Mouse (Mus musculus) heart, postnatal 10 days (tissue): ENCODE measurements around the gene Ubl7. TPM values are rescaled to one million over a fixed set of nuclear protein-coding genes. Genes with fewer than 3 reads are reported as not detected.
A peak's percentile ranks its signal among the peaks of the same experiment; 100 is the strongest.

Experiments used
- DNase-seq, 2 experiments: peaks; one replicate each; pipeline ENCODE4 v3.0.0; 2021
- intact Hi-C: fragments of 180-260 bp; cut with DNase I; formaldehyde crosslinking; loops from one replicate; pipeline ENCODE4 v1.15.1; 2025
- total RNA-seq, 2 experiments: library from RNA; stranded (reverse); gene quantifications; 2 replicates each; pipeline ENCODE4 v1.2.3; 2021

Gene Ubl7
- total RNA-seq, 2 experiments from 2014 or later = 69.4 to 81.8 TPM

DNA sequence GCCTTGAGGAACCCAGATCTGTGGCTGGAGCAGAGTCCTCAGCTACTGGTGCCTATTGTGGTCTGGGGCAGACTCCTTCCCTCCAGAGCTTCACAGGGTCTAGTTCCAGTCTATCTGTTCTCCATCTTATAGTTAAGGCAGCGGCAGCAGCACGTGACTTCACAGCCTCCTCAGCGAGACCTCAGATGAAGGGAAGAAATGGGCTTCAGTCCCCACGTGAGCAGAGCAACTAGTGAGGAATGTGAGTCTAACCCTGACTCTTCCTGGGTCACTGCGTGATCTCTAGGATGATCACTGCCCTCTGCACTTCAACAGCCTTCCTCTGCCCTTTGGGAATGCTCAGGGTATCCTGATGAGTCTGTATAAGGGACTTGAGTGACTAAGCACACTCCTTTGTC is 53.2 kb downstream of the Ubl7 start:
- intact Hi-C loops = loop anchor here (2.0 kb wide), 1 partner anchor 19 kb away; no protein-coding TSS in a partner anchor

DNA sequence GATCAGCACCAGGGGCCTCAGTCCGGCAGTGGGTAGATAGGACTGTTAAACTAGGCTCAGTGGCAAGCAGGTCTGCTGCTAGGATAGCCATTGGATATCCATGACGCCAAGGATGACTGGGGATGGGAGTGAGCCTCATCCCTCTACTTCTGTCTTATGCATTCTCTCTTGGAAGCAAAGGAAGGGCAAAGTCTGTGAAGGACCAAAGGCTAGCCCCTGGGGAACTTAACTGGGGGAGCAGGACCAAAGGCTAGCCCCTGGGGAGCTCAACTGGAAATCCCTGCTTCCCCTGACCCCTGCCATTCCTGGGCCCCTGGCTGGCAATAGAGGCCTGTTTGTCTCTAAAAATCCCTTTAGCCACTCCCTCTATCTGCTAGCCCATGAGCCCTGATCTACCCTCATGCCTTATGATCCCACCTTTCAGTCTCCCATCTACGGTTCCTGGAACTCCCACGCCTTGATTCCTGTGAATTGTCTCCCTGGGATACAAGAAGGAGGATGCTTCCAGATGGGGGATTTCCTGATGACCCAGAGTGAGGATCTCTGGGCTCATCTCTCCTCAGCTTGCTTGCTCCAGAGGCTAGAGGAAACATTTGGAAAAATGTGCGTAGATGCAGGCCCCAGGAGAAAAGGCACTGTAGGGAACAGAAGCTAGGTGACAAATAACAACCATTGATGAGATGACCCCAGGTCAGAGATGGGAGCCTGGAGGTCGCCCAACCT is 53.9 kb downstream of the Ubl7 start:
- intact Hi-C loops = loop anchor here (2.0 kb wide), 1 partner anchor 20 kb away; no protein-coding TSS in a partner anchor
- no peak for DNase-seq

More for the DNA sequence above, 53.2 kb downstream of the Ubl7 start:
- DNase-seq = no peak

DNA sequence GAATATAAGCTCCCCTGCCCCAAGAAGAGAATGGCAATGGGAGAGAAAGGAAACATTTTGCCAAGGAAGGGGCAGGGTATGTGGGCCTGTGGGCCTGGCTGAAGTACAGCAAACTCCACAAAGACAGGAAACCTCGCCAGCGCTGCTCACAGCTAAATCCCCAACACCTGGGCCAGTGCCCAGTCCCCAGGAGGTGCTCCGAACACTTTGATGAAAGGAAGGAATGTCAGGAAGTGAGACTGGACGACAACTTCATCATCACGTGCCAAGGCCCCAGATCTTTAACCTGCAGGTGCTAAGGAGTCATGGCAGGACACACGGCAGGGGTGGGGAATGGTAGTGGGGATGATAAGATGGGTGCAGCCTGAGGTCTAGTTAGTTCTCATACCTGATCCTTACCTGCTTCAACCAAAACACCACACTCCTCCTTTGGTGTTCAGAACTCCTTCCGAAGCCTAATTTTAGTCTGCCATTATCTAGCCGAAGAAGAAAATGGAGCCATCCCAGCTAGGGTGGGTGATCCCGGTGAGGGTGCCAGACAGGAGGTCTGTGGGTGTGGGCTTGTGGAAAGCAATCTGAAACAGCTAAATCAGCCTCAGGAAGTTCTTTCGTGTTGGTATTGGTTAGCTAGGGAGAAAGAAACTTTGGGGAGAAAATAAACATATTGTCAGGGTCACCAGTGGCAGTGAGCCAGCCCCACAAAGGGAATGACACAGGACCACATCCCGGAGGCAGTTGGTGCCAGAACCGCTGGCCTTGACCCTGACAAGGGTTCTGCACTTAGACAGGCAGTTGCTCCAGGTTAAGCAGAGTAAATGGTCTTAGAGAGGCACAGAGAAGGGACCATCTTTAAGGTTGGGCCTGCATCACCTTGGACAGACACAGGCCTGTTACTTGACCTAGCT is 54.8 kb downstream of the Ubl7 start:
- DNase-seq = no peak
- intact Hi-C loops = loop anchor here (2.0 kb wide), 1 partner anchor 21 kb away; no protein-coding TSS in a partner anchor

DNA sequence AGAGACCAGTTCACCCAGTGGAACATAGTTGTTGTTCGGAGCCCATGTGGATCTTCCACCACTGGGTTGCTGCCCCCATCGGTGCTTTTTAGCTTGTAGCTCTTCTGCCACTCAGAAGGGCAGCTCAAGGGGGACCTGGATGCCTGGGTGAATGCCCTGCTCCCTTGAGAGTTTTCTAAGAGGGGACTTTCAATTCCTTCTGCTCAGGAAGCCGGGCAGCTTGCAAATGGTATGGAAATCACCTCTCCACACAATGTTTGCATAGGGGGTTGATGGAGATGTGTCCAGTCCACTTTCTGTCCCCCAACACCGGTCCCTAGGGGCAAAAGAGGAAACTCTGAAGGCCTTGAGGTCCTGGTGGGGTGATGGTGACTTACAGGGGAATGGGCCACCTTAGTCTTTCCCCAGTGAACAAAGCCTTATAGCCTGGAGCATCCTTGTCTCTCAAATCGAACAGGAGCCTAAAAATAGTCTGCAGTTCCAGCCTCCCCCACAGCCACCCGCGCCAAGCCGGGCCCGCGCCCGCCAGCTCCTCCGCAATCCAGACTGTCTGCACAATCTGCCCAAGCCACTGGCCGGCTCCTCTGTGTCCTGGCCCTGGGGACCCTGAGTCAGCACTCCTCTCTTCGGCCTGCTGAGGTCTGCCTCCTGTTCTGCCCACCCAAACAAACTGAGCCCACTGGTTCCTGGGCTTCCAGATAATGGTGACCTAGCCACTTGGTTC is 56.6 kb downstream of the Ubl7 start:
- intact Hi-C loops = no loop called here
- DNase-seq = peak; percentile 84 to 85

DNA sequence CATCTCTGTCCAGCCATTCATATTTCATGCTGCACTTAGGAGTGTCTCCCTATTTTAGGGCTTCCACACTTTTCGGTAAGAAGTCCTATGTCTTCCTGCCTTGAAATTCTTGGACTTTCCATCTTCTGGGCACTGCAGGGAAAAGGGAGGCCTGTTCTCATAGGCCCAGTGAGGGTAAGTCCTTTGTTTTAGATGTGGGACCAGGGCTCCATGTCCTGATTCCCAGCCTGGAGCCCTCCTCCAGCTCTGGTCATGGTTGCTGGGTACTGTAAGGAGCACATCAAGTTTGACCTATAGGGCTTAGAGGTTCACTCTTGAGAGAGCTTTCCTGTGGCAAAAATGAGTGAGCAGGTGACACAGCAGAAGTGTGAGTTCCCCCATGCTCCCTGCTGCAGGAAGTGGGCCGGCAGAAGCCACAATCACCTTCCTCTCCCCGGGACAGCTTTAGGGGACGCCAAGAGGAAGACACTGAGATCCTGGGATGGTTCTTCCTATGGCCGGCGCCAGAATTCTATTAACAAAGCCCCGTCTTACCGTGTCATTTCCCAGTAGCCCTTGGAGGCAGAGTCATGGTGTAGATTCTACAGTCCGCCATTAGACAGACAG is 57.5 kb downstream of the Ubl7 start:
- DNase-seq = no peak

DNA sequence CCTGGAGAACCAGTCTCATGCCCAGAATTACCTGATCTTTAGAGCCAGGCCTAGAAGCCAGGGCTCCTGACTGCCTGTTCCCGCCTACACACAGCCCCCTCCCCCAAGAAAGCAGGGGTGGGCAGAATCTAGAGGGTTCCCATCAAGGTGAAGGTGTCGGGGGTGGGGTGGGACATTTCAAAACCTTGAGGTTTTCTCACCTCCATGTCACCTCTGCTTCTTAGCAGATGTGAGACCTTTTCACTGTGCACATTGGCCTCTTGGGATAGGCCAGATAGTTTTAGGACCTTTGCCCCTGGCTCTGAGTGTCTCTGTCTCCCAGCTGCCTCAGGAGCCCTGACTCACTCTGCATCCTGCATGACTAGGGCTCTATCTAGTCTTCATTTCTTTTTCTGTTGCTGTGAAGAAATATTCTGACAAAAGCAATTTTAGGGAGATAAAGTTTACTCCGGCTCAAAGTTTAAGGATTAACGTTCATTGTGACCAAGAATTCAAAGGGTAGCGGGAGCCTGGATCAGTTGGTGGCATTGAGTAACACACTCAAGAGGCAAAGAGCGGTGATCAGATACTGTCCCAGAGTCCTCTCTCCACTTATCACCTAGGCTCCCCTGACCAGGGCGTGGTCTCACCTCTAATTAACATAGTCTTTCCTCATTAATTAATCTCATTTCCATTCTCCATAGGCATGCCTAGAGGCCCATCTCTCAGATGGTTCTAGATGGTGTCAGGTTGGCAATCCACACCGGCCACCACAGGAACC is 58.2 kb downstream of the Ubl7 start:
- DNase-seq = no peak
- intact Hi-C loops = no loop called here

More for the DNA sequence above, 57.5 kb downstream of the Ubl7 start:
- intact Hi-C loops = no loop called here

DNA sequence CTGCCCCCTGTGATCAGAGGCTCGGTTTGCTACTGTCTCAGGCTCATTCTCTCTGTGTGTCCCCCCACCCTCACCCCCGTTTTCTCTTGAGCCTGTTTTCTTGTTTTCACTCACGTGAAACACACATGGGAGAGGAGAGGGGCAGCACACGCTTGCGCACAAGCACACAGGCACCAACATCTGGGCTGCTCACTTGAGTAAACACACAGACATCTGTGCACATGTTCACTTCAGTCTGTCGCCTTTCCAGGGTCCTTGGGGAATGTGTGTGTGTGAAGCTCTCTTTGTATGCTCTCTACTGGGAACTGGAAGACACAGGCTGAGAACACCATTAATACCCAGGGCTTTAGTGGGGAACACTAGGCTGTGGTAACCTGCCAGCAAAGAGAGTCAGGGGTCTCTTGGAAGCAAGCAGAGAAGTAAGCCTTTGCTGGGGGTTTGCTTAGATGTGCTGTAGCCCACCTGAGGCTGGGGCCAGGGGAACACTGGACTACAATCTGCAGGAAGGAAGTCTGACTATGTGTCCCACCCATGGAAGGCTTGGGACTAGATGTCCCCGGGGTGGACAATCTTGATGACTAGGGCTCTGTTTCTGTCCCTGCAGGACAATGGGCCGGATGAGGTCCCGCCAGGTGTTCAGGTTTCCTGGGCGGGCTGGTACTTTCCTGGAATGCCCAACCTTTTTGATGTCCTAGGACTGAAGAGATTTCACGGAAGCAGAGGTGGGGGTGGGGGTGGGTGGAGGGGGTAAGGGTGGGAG is 59.1 kb downstream of the Ubl7 start:
- intact Hi-C loops = loop anchor here (2.0 to 5.0 kb wide), 2 partner anchors 19 to 33 kb away; no protein-coding TSS in a partner anchor
- DNase-seq = no peak

DNA sequence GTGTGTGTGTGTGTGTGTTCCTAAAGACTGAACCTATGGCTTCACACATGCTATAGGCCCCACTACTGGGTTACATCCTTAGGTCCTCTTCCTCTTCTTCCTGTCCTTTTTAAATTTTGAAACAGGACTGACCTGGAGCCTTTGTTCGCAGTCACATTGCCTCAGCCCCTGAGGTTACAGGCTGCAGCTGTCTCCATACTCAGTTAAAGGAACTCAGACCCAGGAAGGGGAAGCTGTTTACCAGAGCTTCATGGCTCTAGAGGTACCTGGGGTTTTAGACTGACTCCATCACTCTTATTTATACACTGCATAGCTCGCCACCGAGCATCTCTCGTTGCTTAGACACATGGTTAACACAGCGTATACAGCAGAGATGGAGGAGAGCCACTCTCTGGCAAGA is 60.6 kb downstream of the Ubl7 start:
- no peak for DNase-seq
- intact Hi-C loops = loop anchor here (2.0 to 5.0 kb wide), 2 partner anchors 17 to 34 kb away; no protein-coding TSS in a partner anchor

DNA sequence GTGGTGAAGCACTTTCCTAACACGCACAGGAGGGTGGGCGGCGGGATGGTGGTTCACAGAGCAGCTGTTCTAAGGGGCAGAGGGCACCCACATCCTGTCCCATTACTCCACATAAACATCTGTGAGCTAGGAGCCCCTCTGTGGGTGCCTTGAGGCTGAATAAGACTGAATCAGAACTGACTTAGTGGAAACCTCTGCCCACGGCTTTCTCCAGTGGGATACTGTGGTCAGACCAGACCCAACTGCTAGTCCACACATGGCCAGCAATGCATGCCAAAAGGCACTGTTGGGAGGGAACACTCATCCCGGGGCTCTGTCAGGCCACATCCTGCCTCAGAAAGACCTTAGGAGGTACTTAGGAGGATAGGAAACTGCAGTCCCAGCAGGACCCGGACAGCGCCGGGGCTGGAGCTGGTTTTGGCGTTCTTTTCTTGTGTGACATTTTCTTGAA is 61.4 kb downstream of the Ubl7 start:
- intact Hi-C loops = loop anchor here (5.0 kb wide), 1 partner anchor 35 kb away; no protein-coding TSS in a partner anchor

DNA sequence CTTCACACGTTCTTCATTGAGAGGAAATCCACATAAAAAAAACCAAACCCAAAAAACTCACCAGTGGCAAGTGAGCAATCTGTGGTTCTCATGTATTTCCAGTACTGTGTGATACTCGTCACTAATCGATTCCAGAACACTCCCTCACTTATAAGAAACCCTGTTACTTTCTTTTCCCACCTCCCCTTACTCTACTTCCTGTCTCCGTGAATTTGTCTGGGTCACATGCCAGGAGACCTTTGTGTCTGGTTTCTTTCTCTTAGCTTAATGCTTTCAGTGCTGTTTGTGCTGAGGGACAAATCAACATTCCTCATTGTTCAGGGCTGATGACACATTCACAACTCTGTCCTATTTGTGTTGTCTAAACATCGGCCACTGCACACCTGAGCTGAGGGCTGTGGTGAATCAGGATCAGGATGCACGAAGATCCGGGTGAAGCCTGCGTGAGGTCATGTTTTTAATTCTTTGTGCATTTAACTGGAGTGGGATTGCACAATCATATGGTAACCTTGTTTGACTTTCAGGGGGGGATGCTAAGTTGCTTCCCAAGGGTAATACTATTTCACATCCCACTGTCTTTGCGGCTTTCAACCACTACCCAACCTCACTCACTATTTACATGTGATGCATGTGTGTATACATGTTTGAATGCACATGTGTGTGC is 62.1 kb downstream of the Ubl7 start:
- DNase-seq = no peak
- intact Hi-C loops = loop anchor here (5.0 kb wide), 1 partner anchor 36 kb away; no protein-coding TSS in a partner anchor

More for the DNA sequence above, 61.4 kb downstream of the Ubl7 start:
- peak in 1 of 2 experiments; percentile 51 for DNase-seq

DNA sequence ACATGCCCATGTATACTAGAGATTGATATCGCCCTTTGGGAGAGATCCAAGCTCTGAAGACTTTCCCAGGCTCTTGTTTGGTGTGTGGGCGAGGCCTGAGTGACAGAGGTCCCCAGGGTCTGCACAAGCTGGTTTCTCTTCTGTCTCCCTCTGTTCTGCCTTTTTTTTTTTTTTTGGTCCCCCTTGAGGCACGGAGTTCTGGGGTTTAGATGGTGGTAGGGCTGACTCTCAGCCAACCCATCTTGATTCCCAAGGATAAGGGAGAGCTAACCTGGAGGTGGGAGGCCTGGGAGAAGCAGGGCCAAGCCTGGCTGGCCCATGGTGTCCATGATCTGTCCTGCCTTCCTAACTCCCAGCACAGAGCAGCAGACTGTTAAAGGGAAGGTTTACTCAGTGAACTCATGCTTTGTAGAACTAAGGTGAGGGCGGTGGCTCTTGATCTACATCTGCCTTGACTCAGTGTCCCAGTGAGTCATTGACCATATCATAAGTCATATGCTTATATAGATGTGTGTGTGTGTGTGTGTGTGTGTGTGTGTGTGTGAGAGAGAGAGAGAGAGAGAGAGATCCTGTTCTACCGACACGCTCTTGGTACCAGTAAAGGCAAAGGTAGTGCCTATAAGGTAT is 62.8 kb downstream of the Ubl7 start:
- DNase-seq = no peak
- intact Hi-C loops = loop anchor here (5.0 kb wide), 1 partner anchor 36 kb away; no protein-coding TSS in a partner anchor

DNA sequence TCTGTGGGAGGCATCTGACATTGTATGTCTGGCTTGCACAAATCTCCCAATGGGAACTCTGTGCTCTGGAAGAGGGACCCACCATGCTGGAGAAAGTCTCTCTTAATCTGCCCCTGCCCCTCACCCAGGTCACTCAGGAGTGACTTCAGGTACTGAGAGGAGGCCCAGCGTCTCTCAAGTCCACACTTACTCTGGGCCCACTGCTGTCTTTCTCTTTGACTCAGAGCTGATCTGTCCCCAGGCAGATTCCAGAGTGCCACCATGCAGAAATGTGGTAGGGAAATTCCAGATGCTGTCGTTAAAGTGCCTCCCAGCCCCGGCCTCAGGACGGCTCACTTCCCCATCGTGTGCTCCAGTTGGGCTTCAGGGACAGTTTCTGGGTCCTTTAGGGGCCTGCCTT is 63.4 kb downstream of the Ubl7 start:
- no peak for DNase-seq
- intact Hi-C loops = loop anchor here (5.0 kb wide), 1 partner anchor 37 kb away; no protein-coding TSS in a partner anchor

DNA sequence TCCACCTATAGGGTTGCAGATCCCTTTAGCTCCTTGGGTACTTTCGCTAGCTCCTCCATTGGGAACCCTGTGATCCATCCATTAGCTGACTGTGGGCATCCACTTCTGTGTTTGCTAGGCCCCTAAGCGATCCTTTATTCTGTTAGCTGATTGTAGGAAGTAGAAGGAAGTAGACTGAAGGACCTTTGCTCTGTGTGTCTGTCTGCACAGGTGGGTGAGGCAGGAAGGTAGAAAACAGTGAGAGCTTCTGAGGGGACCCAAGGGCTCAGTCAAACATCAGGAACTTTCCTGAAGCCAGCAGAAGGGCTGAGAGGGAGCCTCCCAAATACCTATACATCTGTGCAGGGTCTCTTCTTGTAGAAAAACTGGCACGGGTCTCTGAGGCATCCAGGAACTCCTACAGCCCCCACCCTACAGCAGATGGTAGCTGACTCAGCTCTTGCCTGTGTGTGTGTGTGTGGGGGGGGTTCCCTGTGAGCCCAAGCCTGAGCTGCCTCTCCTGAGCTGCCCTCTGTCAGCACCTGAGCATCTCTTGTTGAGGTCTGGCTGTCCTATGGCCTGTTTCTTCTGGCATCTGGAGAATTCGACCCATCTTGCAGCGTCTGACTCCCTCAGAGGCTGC is 64.5 kb downstream of the Ubl7 start:
- intact Hi-C loops = no loop called here
- no peak for DNase-seq

DNA sequence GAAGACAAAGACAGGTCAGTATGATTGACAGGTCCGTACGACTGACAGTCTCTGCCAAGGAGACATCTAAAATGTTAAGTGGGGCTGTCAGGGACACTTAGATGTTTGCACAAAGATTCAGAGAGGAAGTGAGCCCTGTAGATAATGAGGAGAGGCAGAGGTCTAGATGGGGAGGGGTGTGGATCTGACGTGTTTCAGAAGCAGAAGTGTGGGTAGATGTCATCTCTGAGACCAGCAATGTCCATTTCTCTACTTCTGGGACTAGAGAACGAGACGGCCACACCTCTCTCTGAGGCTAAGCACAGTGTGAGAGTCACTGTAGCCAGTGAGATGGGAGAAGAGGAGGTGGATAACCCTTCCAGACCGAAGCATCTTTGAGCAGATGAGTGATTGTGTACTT is 67.2 kb downstream of the Ubl7 start:
- intact Hi-C loops = no loop called here

DNA sequence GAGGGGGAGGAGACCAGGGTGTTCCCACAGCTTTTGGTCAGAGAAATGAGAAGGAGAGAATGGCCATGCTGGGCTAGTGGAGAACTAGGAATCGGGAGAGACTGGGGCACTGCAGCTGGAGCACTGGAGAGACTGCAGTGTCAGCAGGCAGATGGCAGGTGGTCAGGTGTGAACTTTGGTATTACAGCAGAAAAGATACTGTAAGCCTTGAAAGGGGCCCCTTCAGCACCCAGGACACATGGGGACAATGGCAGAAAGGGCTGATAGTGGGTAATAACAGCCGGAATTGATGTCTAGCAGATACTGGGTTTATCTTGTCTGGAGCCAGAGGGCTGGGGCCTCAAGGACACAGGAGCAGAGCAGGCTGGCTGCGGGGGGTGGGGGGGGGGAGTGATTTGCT is 68.1 kb downstream of the Ubl7 start:
- intact Hi-C loops = no loop called here
- no peak for DNase-seq

More for the DNA sequence above, 67.2 kb downstream of the Ubl7 start:
- DNase-seq = no peak
